8 mouse cellular contexts compared by ENCODE assay signal in the genomic region with DNA sequence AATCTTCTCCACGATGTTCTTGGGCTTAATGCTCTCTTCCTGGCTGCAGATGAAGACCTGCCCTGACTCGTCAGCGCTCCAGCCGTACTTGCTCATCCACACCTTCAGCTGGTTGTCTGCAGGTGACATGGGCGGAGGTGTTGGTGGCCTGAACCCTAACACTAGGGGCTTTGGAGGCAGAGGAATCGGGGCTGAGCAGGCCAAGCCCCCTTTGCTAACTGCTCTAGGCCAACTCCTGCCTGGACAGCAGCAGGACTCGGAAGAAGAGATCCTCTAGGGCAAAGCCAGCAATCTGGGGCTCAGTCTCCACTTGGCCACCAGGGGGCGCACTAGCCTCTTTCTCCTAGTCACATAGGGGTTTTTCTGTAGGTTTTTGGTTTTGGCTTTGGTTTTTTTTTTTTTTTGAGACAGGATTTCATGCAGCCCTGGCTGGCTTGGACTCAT. TPM values are rescaled to one million over a fixed set of nuclear protein-coding genes. Genes with fewer than 3 reads are reported as not detected.
DNase-seq lines count a peak whose midpoint lies in the region; ATAC-seq and TF ChIP-seq lines count a peak whose summit lies in the region.

No protein-coding gene starts in this region.

- no peak overlapping the region for H3K27ac ChIP-seq in cortical plate, adult 2 months (ENCODE audit: insufficient read depth, low read length)
- H3K27ac ChIP-seq in heart, embryonic 12.5 days (ENCODE audit: poor library complexity, severe bottlenecking): peak overlapping the region; percentile 80
- H3K27ac ChIP-seq in lung, postnatal 0 days (ENCODE audit: low read length): peak overlapping the region; percentile 77

- ATAC-seq in heart, embryonic 12.5 days (ENCODE audit: insufficient number of reproducible peaks, low FRiP score): no peak
- 0 out of 2 replicates have a peak, but pooled peaks have one; percentile 13 for ATAC-seq in lung, postnatal 0 days

- H3K9ac ChIP-seq in heart, embryonic 12.5 days: peak overlapping the region; percentile 6; the same call in 1 of the 2 replicates
- H3K9ac ChIP-seq in lung, postnatal 0 days (replicated peaks; ENCODE audit: low read depth): no peak overlapping the region

- no peaks in the 10 kb centered on the region for H3K9me3 ChIP-seq in heart, embryonic 12.5 days (replicated peaks)
- no peaks in the 10 kb centered on the region for H3K9me3 ChIP-seq in lung, postnatal 0 days (ENCODE audit: low read length)

- no peaks in the 10 kb centered on the region for H3K4me1 ChIP-seq in cortical plate, adult 2 months (ENCODE audit: control insufficient read depth, insufficient read depth, low read length)
- H3K4me1 ChIP-seq in heart, embryonic 12.5 days (replicated peaks): peaks cover 22% of the 10 kb centered on the region
- H3K4me1 ChIP-seq in lung, postnatal 0 days (ENCODE audit: insufficient read depth, low read depth, low read length): peaks cover 9% of the 10 kb centered on the region; the same call in 1 of the 2 replicates

- no peak for TF ChIP-seq POLR2A in cortical plate, adult 2 months (IDR thresholded peaks at IDR 0.05; ENCODE audit: extremely low read depth, insufficient read depth, low read length)

- TF ChIP-seq CTCF in cortical plate, adult 2 months (IDR thresholded peaks at IDR 0.05; ENCODE audit: extremely low read depth, insufficient read depth, low read length): peak; percentile 63
- peak; percentile 84 for TF ChIP-seq CTCF in lung, postnatal 0 days (IDR thresholded peaks at IDR 0.05)

- no peak overlapping the region for H3K4me2 ChIP-seq in heart, embryonic 12.5 days
- no peak overlapping the region for H3K4me2 ChIP-seq in lung, postnatal 0 days (replicated peaks; ENCODE audit: low read depth, low read length)

- DNase-seq in CD4-positive helper T cell, adult 2 months (ENCODE audit: low read depth, low spot score): peak; percentile 78
- peak; percentile 91 for DNase-seq in R1 (ENCODE audit: low read depth, low spot score)
- DNase-seq in layer of hippocampus, adult 9-11 months: peak; percentile 58
- peak; percentile 84 for DNase-seq in lung, postnatal 0 days (ENCODE audit: low spot score)
- DNase-seq in right cerebral cortex, adult 2 months (ENCODE audit: low spot score in 2 of 2): peak; percentile 74 to 83
- peak; percentile 56 for DNase-seq in urinary bladder, postnatal 10 days (ENCODE audit: low spot score)

- WGBS in heart, embryonic 12.5 days: 70% methylated on average over 8 of the region's 8 CpGs
- WGBS in lung, postnatal 0 days: 56% methylated on average over 8 of the region's 8 CpGs

- H3K27me3 ChIP-seq in heart, embryonic 12.5 days (replicated peaks): no peaks in the 10 kb centered on the region
- no peaks in the 10 kb centered on the region for H3K27me3 ChIP-seq in lung, postnatal 0 days (replicated peaks; ENCODE audit: insufficient read depth, low read length)

- H3K36me3 ChIP-seq in heart, embryonic 12.5 days: peaks cover 68% of the 10 kb centered on the region
- peaks cover 20% of the 10 kb centered on the region for H3K36me3 ChIP-seq in lung, postnatal 0 days (ENCODE audit: insufficient read depth, low read length)

- no peak overlapping the region for H3K4me3 ChIP-seq in cortical plate, adult 2 months (ENCODE audit: insufficient read depth, low read length)
- no peak overlapping the region for H3K4me3 ChIP-seq in heart, embryonic 12.5 days
- H3K4me3 ChIP-seq in lung, postnatal 0 days (ENCODE audit: low read depth, low read length): no peak overlapping the region

- TF ChIP-seq EP300 in lung, postnatal 0 days (IDR thresholded peaks at IDR 0.05): 0 out of 2 replicates have a peak, but pooled peaks have one; percentile 20

RNA-seq across cellular contexts. Expression of gene Eif3k, which starts 9.1 kb away (rescaled TPM):
- 307 and 320 TPM in 2 replicates for polyA plus RNA-seq in cortical plate, adult 2 months (2012; rRNA removed)
- 254 and 255 TPM in 2 replicates for polyA plus RNA-seq in heart, embryonic 12.5 days (2016; fragmentation: Nextera tagmentation; extraction: Ambion mirVana)
- 287 and 294 TPM in 2 replicates for polyA plus RNA-seq in lung, postnatal 0 days (2015; fragmentation: Nextera tagmentation; extraction: Ambion mirVana)

RNA-seq across cellular contexts. Expression of gene Map4k1, which starts 9.3 kb away (rescaled TPM):
- polyA plus RNA-seq in cortical plate, adult 2 months (2012; rRNA removed): 2.2 and 2.8 TPM in 2 replicates
- 5.8 and 6.5 TPM in 2 replicates for polyA plus RNA-seq in heart, embryonic 12.5 days (2016; fragmentation: Nextera tagmentation; extraction: Ambion mirVana)
- 2.0 and 3.5 TPM in 2 replicates for polyA plus RNA-seq in lung, postnatal 0 days (2015; fragmentation: Nextera tagmentation; extraction: Ambion mirVana)

RNA-seq across cellular contexts. Expression of gene Actn4, which starts 10.4 kb away (rescaled TPM):
- polyA plus RNA-seq in cortical plate, adult 2 months (2012; rRNA removed): 170 and 178 TPM in 2 replicates
- 317 and 318 TPM in 2 replicates for polyA plus RNA-seq in heart, embryonic 12.5 days (2016; fragmentation: Nextera tagmentation; extraction: Ambion mirVana)
- 202 and 218 TPM in 2 replicates for polyA plus RNA-seq in lung, postnatal 0 days (2015; fragmentation: Nextera tagmentation; extraction: Ambion mirVana)
